Mouse (Mus musculus) CD4-positive helper T cell, adult 2 months (primary cell): ENCODE measurements around the gene Brms1.
"Not testable (repeated sequence)": the region's sequence is repeated elsewhere in the genome, so short reads cannot be mapped to it uniquely, and the experiment has no call there.

Source experiments
- DNase-seq: peaks from one replicate; pipeline ENCODE4 v3.0.0-alpha.2; 2012; ENCODE audit warnings: low read depth, missing footprints, low spot score

Gene Brms1

GRCm38 (mm10) chr19:5062446-5062845 lies 21.3 kb downstream of the Brms1 start:
- DNase-seq = no peak

GRCm38 (mm10) chr19:5065104-5065503 lies 23.9 kb downstream of the Brms1 start:
- no peak for DNase-seq

- DNase-seq = no peak
These were observed 26.1 kb downstream of the Brms1 start for GRCm38 (mm10) chr19:5067040-5067799.

GRCm38 (mm10) chr19:5067867-5068569 lies 26.9 kb downstream of the Brms1 start, which contains the start of gene Cd248:
Gene Cd248, plus strand, starts transcription at chr19:5068078.
- peak; percentile 26 for DNase-seq

- DNase-seq = no peak
These were observed 27.5 kb downstream of the Brms1 start for GRCm38 (mm10) chr19:5068570-5069234.

- no peak for DNase-seq
These were observed 28.3 kb downstream of the Brms1 start for GRCm38 (mm10) chr19:5069486-5069885.

- no peak for DNase-seq
These were observed 28.8 kb downstream of the Brms1 start for GRCm38 (mm10) chr19:5069978-5070377.

- no peak for DNase-seq
These were observed 29.9 kb downstream of the Brms1 start for GRCm38 (mm10) chr19:5071077-5071476.

GRCm38 (mm10) chr19:5071545-5072369 lies 30.6 kb downstream of the Brms1 start:
- peak; percentile 83 for DNase-seq

GRCm38 (mm10) chr19:5072389-5073019 lies 31.4 kb downstream of the Brms1 start:
- DNase-seq = no peak

GRCm38 (mm10) chr19:5073028-5073427 lies 31.9 kb downstream of the Brms1 start:
- peak; percentile 58 for DNase-seq

- no peak for DNase-seq
These were observed 32.4 kb downstream of the Brms1 start for GRCm38 (mm10) chr19:5073518-5073917.

- no peak for DNase-seq
These were observed 38.1 kb downstream of the Brms1 start for GRCm38 (mm10) chr19:5079279-5079678.

GRCm38 (mm10) chr19:5082005-5082404 lies 40.9 kb downstream of the Brms1 start:
- DNase-seq = no peak

- no peak for DNase-seq
These were observed 41.4 kb downstream of the Brms1 start for GRCm38 (mm10) chr19:5082596-5082995.

GRCm38 (mm10) chr19:5083961-5084833 lies 43.0 kb downstream of the Brms1 start:
- DNase-seq = peak; percentile 8

GRCm38 (mm10) chr19:5084834-5085144 lies 43.6 kb downstream of the Brms1 start:
- no peak for DNase-seq

GRCm38 (mm10) chr19:5085145-5085863 lies 44.1 kb downstream of the Brms1 start, which contains the start of gene Tmem151a:
Gene Tmem151a, minus strand, starts transcription at chr19:5085531.
- peak; percentile 36 for DNase-seq

- DNase-seq = not testable (repeated sequence)
These were observed 45.4 kb downstream of the Brms1 start for GRCm38 (mm10) chr19:5086533-5086932.
